Mouse (Mus musculus): ENCODE measurements around the gene Methig1. TPM values are rescaled to one million over a fixed set of nuclear protein-coding genes. Genes with fewer than 3 reads are reported as not detected.
"Not testable (repeated sequence)": the region's sequence is repeated elsewhere in the genome, so short reads cannot be mapped to it uniquely, and the experiment has no call there.

Methig1 gene
- total and polyA plus RNA-seq, 3 experiments = not detected

- H3K4me1 ChIP-seq (ENCODE audit: control insufficient read depth in 1 of 2, insufficient read depth in 2 of 2) = peaks cover 0 to 3% of the 10 kb centered on the region in 2 experiments; a peak in 2 of 4 replicates
- in situ Hi-C loops (cut with MboI; ENCODE audit: low pct_ligation_motif_present, low pct_unique_long_range_greater_than_20kb, low sequenced_read_pairs) (no loop called here), dilution Hi-C loops (cut with MboI; ENCODE audit: extremely low pct_ligation_motif_present, extremely low pct_unique_long_range_greater_than_20kb, low sequenced_read_pairs) (no loop called here)
- no peak overlapping the region for H3K4me2 ChIP-seq (ENCODE audit: insufficient read depth, low read depth, poor library complexity, severe bottlenecking)
- peak; percentile 75 for DNase-seq (ENCODE audit: extremely low read depth)
- no peak overlapping the region for H3K27ac ChIP-seq (ENCODE audit: insufficient read depth, low read depth)
- no peaks in the 10 kb centered on the region for H3K36me3 ChIP-seq (replicated peaks in 1 of 2; ENCODE audit: control insufficient read depth in 1 of 2, insufficient read depth in 1 of 2, low read length in 1 of 2)
- H3K9me3 ChIP-seq (replicated peaks; ENCODE audit: low read length) = peaks cover 6% of the 10 kb centered on the region
- H3K79me2 ChIP-seq (replicated peaks; ENCODE audit: control insufficient read depth, extremely low read depth, insufficient read depth, poor library complexity, severe bottlenecking) = no peaks in the 10 kb centered on the region
- no peak overlapping the region for H3K4me3 ChIP-seq (replicated peaks in 1 of 3; ENCODE audit: low read depth in 2 of 3, low read length in 2 of 3, poor library complexity in 1 of 3)
- TF ChIP-seq MAFK (IDR thresholded peaks at IDR 0.05; ENCODE audit: insufficient replicate concordance, low read length) (no peak), RAD21 (IDR thresholded peaks at IDR 0.05; ENCODE audit: low read depth, low read length) (peak; percentile 70), TCF12 (IDR thresholded peaks at IDR 0.05; ENCODE audit: low read depth, low read length) (no peak), MEF2A (IDR thresholded peaks at IDR 0.05; ENCODE audit: borderline replicate concordance, low read depth, low read length) (no peak), CTCF (conservative IDR thresholded peaks at IDR 0.05 in 1 of 2, IDR thresholded peaks at IDR 0.05 in 1 of 2; ENCODE audit: low read depth in 2 of 2, low read length in 2 of 2) (peak; percentile 71 to 76), SIN3A (IDR thresholded peaks at IDR 0.05; ENCODE audit: low read length) (no peak), ZKSCAN1 (IDR thresholded peaks at IDR 0.05; ENCODE audit: borderline replicate concordance, low read depth, low read length) (no peak), PAX5 (IDR thresholded peaks at IDR 0.05; ENCODE audit: low read length) (no peak), SMC3 (IDR thresholded peaks at IDR 0.05; ENCODE audit: low read depth, low read length) (peak; percentile 58), ETS1 (conservative IDR thresholded peaks at IDR 0.05; ENCODE audit: low read depth, low read length) (no peak)
- H3K9ac ChIP-seq (ENCODE audit: insufficient read depth, low read depth) = no peak overlapping the region
- H3K27me3 ChIP-seq (replicated peaks) = no peaks in the 10 kb centered on the region
Measured at GRCm38 (mm10) chr15:100375066-100375465, 22.1 kb downstream of the Methig1 start.

GRCm38 (mm10) chr15:100377847-100378505, 25.0 kb downstream of the Methig1 start:
- H3K4me1 ChIP-seq (ENCODE audit: control insufficient read depth in 1 of 2, insufficient read depth in 2 of 2); H3K27ac ChIP-seq (ENCODE audit: insufficient read depth, low read depth); H3K27me3 ChIP-seq (replicated peaks); DNase-seq (ENCODE audit: extremely low read depth); H3K79me2 ChIP-seq (replicated peaks; ENCODE audit: control insufficient read depth, extremely low read depth, insufficient read depth, poor library complexity, severe bottlenecking); H3K4me3 ChIP-seq (replicated peaks in 1 of 3; ENCODE audit: low read depth in 2 of 3, low read length in 2 of 3, poor library complexity in 1 of 3); H3K9ac ChIP-seq (ENCODE audit: insufficient read depth, low read depth); dilution Hi-C loops (cut with MboI; ENCODE audit: extremely low pct_ligation_motif_present, extremely low pct_unique_long_range_greater_than_20kb, low sequenced_read_pairs); H3K9me3 ChIP-seq (replicated peaks; ENCODE audit: low read length); H3K4me2 ChIP-seq (ENCODE audit: insufficient read depth, low read depth, poor library complexity, severe bottlenecking); in situ Hi-C loops (cut with MboI; ENCODE audit: low pct_ligation_motif_present, low pct_unique_long_range_greater_than_20kb, low sequenced_read_pairs); H3K36me3 ChIP-seq (replicated peaks in 1 of 2; ENCODE audit: control insufficient read depth in 1 of 2, insufficient read depth in 1 of 2, low read length in 1 of 2): not testable (repeated sequence)
- peak in 1 of 2 experiments; percentile 21; a peak in 2 of 4 replicates for TF ChIP-seq CTCF (conservative IDR thresholded peaks at IDR 0.05 in 1 of 2, IDR thresholded peaks at IDR 0.05 in 1 of 2; ENCODE audit: low read depth in 2 of 2, low read length in 2 of 2)

GRCm38 (mm10) chr15:100379658-100380057, 26.7 kb downstream of the Methig1 start:
- Histone ChIP-seq H3K4me2 (ENCODE audit: insufficient read depth, low read depth, poor library complexity, severe bottlenecking) (peak overlapping the region; percentile 61), H3K9me3 (replicated peaks; ENCODE audit: low read length) (no peaks in the 10 kb centered on the region), H3K27me3 (replicated peaks) (no peaks in the 10 kb centered on the region), H3K36me3 (replicated peaks in 1 of 2; ENCODE audit: control insufficient read depth in 1 of 2, insufficient read depth in 1 of 2, low read length in 1 of 2) (no peaks in the 10 kb centered on the region), H3K27ac (ENCODE audit: insufficient read depth, low read depth) (no peak overlapping the region), H3K79me2 (replicated peaks; ENCODE audit: control insufficient read depth, extremely low read depth, insufficient read depth, poor library complexity, severe bottlenecking) (no peaks in the 10 kb centered on the region), H3K4me3 (replicated peaks in 1 of 3; ENCODE audit: low read depth in 2 of 3, low read length in 2 of 3, poor library complexity in 1 of 3) (peak overlapping the region in 1 of 3 experiments; percentile 19), H3K4me1 (ENCODE audit: control insufficient read depth in 1 of 2, insufficient read depth in 2 of 2) (peaks cover 0 to 3% of the 10 kb centered on the region in 2 experiments; a peak in 2 of 4 replicates), H3K9ac (ENCODE audit: insufficient read depth, low read depth) (no peak overlapping the region)
- peak; percentile 91 for TF ChIP-seq BHLHE40 (IDR thresholded peaks at IDR 0.05; ENCODE audit: low read depth, low read length)
- peak; percentile 80; the same call in 1 of the 2 replicates for TF ChIP-seq MAX (IDR thresholded peaks at IDR 0.05; ENCODE audit: low read length)
- peak; percentile 83 for TF ChIP-seq MXI1 (IDR thresholded peaks at IDR 0.05; ENCODE audit: low read depth, low read length)
- no peak for TF ChIP-seq POLR2A (IDR thresholded peaks at IDR 0.05; ENCODE audit: low read depth, low read length)
- no peak for TF ChIP-seq PAX5 (IDR thresholded peaks at IDR 0.05; ENCODE audit: low read length)
- TF ChIP-seq ETS1 (conservative IDR thresholded peaks at IDR 0.05; ENCODE audit: low read depth, low read length) = peak; percentile 51
- peak; percentile 30; the same call in 1 of the 2 replicates for TF ChIP-seq EP300 (IDR thresholded peaks at IDR 0.05; ENCODE audit: low read length)
- peak; percentile 73 for TF ChIP-seq MYC (IDR thresholded peaks at IDR 0.05; ENCODE audit: low read depth, low read length)
- peak; percentile 25; the same call in 1 of the 2 replicates for TF ChIP-seq IRF4 (IDR thresholded peaks at IDR 0.05; ENCODE audit: low read depth, low read length)
- in situ Hi-C loops (cut with MboI; ENCODE audit: low pct_ligation_motif_present, low pct_unique_long_range_greater_than_20kb, low sequenced_read_pairs) (loop anchor here (5.0 kb wide), 1 partner anchor 73 kb away; no protein-coding TSS in a partner anchor), dilution Hi-C loops (cut with MboI; ENCODE audit: extremely low pct_ligation_motif_present, extremely low pct_unique_long_range_greater_than_20kb, low sequenced_read_pairs) (no loop called here)
- peak; percentile 9 for DNase-seq (ENCODE audit: extremely low read depth)

Measured in CH12.LX (cell line).